Mouse (Mus musculus): Measurements from ENCODE around the gene Bcr. TPM values are rescaled to one million over a fixed set of nuclear protein-coding genes. Genes with fewer than 3 reads are reported as not detected.

Bcr gene
- polyA plus RNA-seq, 1 experiment from 2014 or later, result 4.7 TPM

GRCm38 (mm10) chr10:75221936-75222610 lies 161.7 kb downstream of the Bcr start:
- no peak for DNase-seq (ENCODE audit: low spot score)
- Histone ChIP-seq H3K4me1 (replicated peaks; ENCODE audit: control insufficient read depth, insufficient read depth) (peaks cover 13% of the 10 kb centered on the region), H3K9me3 (ENCODE audit: control insufficient read depth, low read length) (no peaks in the 10 kb centered on the region), H3K4me2 (replicated peaks; ENCODE audit: low read depth) (no peak overlapping the region), H3K27ac (replicated peaks) (peak overlapping the region; percentile 49), H3K4me3 (ENCODE audit: low read depth, low read length) (no peak overlapping the region), H3K36me3 (ENCODE audit: control insufficient read depth, insufficient read depth, low read length) (no peaks in the 10 kb centered on the region), H3K9ac (ENCODE audit: low read length) (no peak overlapping the region), H3K27me3 (ENCODE audit: control insufficient read depth, insufficient read depth, low read length) (no peaks in the 10 kb centered on the region)
- no peak for TF ChIP-seq CTCF (IDR thresholded peaks at IDR 0.05; ENCODE audit: low read depth)
- no peak for TF ChIP-seq EP300 (optimal IDR thresholded peaks at IDR 0.05)
- 52% methylated on average over 4 of the region's 4 CpGs for WGBS
- ATAC-seq (ENCODE audit: low FRiP score, low TSS enrichment), result peak; percentile 21; the same call in 1 of the 2 replicates

GRCm38 (mm10) chr10:75222611-75222998 lies 162.2 kb downstream of the Bcr start:
- H3K9ac ChIP-seq (ENCODE audit: low read length), result no peak overlapping the region
- H3K27ac ChIP-seq (replicated peaks), result peak overlapping the region; percentile 49

GRCm38 (mm10) chr10:75224154-75224553 lies 163.8 kb downstream of the Bcr start:
- Histone ChIP-seq H3K27me3 (ENCODE audit: control insufficient read depth, insufficient read depth, low read length) (no peaks in the 10 kb centered on the region), H3K4me1 (replicated peaks; ENCODE audit: control insufficient read depth, insufficient read depth) (peaks cover 13% of the 10 kb centered on the region), H3K36me3 (ENCODE audit: control insufficient read depth, insufficient read depth, low read length) (no peaks in the 10 kb centered on the region), H3K27ac (replicated peaks) (no peak overlapping the region), H3K4me3 (ENCODE audit: low read depth, low read length) (no peak overlapping the region), H3K4me2 (replicated peaks; ENCODE audit: low read depth) (no peak overlapping the region), H3K9ac (ENCODE audit: low read length) (no peak overlapping the region), H3K9me3 (ENCODE audit: control insufficient read depth, low read length) (no peaks in the 10 kb centered on the region)
- TF ChIP-seq EP300 (optimal IDR thresholded peaks at IDR 0.05) (no peak), CTCF (IDR thresholded peaks at IDR 0.05; ENCODE audit: low read depth) (no peak)
- DNase-seq (ENCODE audit: low spot score) (no peak), ATAC-seq (ENCODE audit: low FRiP score, low TSS enrichment) (no peak)
- 68% methylated on average over 3 of the region's 3 CpGs for WGBS

More at GRCm38 (mm10) chr10:75222611-75222998, 162.2 kb downstream of the Bcr start:
- ATAC-seq (ENCODE audit: low FRiP score, low TSS enrichment) (peak; percentile 71), DNase-seq (ENCODE audit: low spot score) (no peak)
- Histone ChIP-seq H3K9me3 (ENCODE audit: control insufficient read depth, low read length) (no peaks in the 10 kb centered on the region), H3K4me2 (replicated peaks; ENCODE audit: low read depth) (no peak overlapping the region), H3K4me1 (replicated peaks; ENCODE audit: control insufficient read depth, insufficient read depth) (peaks cover 13% of the 10 kb centered on the region), H3K36me3 (ENCODE audit: control insufficient read depth, insufficient read depth, low read length) (no peaks in the 10 kb centered on the region), H3K4me3 (ENCODE audit: low read depth, low read length) (no peak overlapping the region), H3K27me3 (ENCODE audit: control insufficient read depth, insufficient read depth, low read length) (no peaks in the 10 kb centered on the region)
- no peak for TF ChIP-seq CTCF (IDR thresholded peaks at IDR 0.05; ENCODE audit: low read depth)
- no peak for TF ChIP-seq EP300 (optimal IDR thresholded peaks at IDR 0.05)
- 32% methylated on average over 5 of the region's 5 CpGs for WGBS

- H3K9me3 ChIP-seq (ENCODE audit: control insufficient read depth, low read length), result no peaks in the 10 kb centered on the region
- no peak for DNase-seq (ENCODE audit: low spot score)
- H3K27ac ChIP-seq (replicated peaks), result no peak overlapping the region
- no peak for ATAC-seq (ENCODE audit: low FRiP score, low TSS enrichment)
- TF ChIP-seq EP300 (optimal IDR thresholded peaks at IDR 0.05) (no peak), CTCF (IDR thresholded peaks at IDR 0.05; ENCODE audit: low read depth) (no peak)
- no CpG with 5 or more reads among the region's 2 CpGs for WGBS
- no peak overlapping the region for H3K9ac ChIP-seq (ENCODE audit: low read length)
- H3K4me3 ChIP-seq (ENCODE audit: low read depth, low read length), result no peak overlapping the region
- no peaks in the 10 kb centered on the region for H3K36me3 ChIP-seq (ENCODE audit: control insufficient read depth, insufficient read depth, low read length)
- peaks cover 13% of the 10 kb centered on the region for H3K4me1 ChIP-seq (replicated peaks; ENCODE audit: control insufficient read depth, insufficient read depth)
- H3K4me2 ChIP-seq (replicated peaks; ENCODE audit: low read depth), result no peak overlapping the region
- no peaks in the 10 kb centered on the region for H3K27me3 ChIP-seq (ENCODE audit: control insufficient read depth, insufficient read depth, low read length)
Measured at GRCm38 (mm10) chr10:75224630-75225029, 164.2 kb downstream of the Bcr start.

GRCm38 (mm10) chr10:75227381-75227780 lies 167.0 kb downstream of the Bcr start:
- Histone ChIP-seq H3K9ac (ENCODE audit: low read length) (no peak overlapping the region), H3K27ac (replicated peaks) (no peak overlapping the region), H3K27me3 (ENCODE audit: control insufficient read depth, insufficient read depth, low read length) (no peaks in the 10 kb centered on the region), H3K4me3 (ENCODE audit: low read depth, low read length) (no peak overlapping the region), H3K4me1 (replicated peaks; ENCODE audit: control insufficient read depth, insufficient read depth) (peaks cover 7% of the 10 kb centered on the region; the same call in 1 of the 2 replicates), H3K4me2 (replicated peaks; ENCODE audit: low read depth) (no peak overlapping the region), H3K36me3 (ENCODE audit: control insufficient read depth, insufficient read depth, low read length) (no peaks in the 10 kb centered on the region), H3K9me3 (ENCODE audit: control insufficient read depth, low read length) (no peaks in the 10 kb centered on the region)
- ATAC-seq (ENCODE audit: low FRiP score, low TSS enrichment), result no peak
- 90% methylated on average over 3 of the region's 3 CpGs for WGBS
- no peak for TF ChIP-seq EP300 (optimal IDR thresholded peaks at IDR 0.05)
- TF ChIP-seq CTCF (IDR thresholded peaks at IDR 0.05; ENCODE audit: low read depth), result no peak
- DNase-seq (ENCODE audit: low spot score), result no peak

GRCm38 (mm10) chr10:75230572-75230971 lies 170.2 kb downstream of the Bcr start:
- no peak overlapping the region for H3K4me2 ChIP-seq (replicated peaks; ENCODE audit: low read depth)
- no peak overlapping the region for H3K27ac ChIP-seq (replicated peaks)
- H3K9me3 ChIP-seq (ENCODE audit: control insufficient read depth, low read length), result no peaks in the 10 kb centered on the region
- no peaks in the 10 kb centered on the region for H3K36me3 ChIP-seq (ENCODE audit: control insufficient read depth, insufficient read depth, low read length)
- no peaks in the 10 kb centered on the region for H3K27me3 ChIP-seq (ENCODE audit: control insufficient read depth, insufficient read depth, low read length)
- no peak overlapping the region for H3K4me3 ChIP-seq (ENCODE audit: low read depth, low read length)
- TF ChIP-seq CTCF (IDR thresholded peaks at IDR 0.05; ENCODE audit: low read depth), result no peak
- TF ChIP-seq EP300 (optimal IDR thresholded peaks at IDR 0.05), result no peak
- WGBS, result 57% methylated on average over 4 of the region's 4 CpGs
- H3K9ac ChIP-seq (ENCODE audit: low read length), result no peak overlapping the region
- no peaks in the 10 kb centered on the region for H3K4me1 ChIP-seq (replicated peaks; ENCODE audit: control insufficient read depth, insufficient read depth)
- DNase-seq (ENCODE audit: low spot score) (peak; percentile 80), ATAC-seq (ENCODE audit: low FRiP score, low TSS enrichment) (peak; percentile 46; the same call in 1 of the 2 replicates)

Measured in stomach, postnatal 0 days (tissue).